Mouse (Mus musculus): ENCODE results near the gene Pam16. TPM values are rescaled to one million over a fixed set of nuclear protein-coding genes. Genes with fewer than 3 reads are reported as not detected.

The Pam16 gene
- 8.2 and 9.5 TPM in 2 replicates for polyA plus RNA-seq (2012; rRNA removed)

GRCm38 (mm10) chr16:4624481-4625110, at the start of gene Pam16:
Gene Pam16 (minus strand): TSS chr16:4624988.
- no peak for TF ChIP-seq CTCF (IDR thresholded peaks at IDR 0.05; ENCODE audit: extremely low read depth, insufficient read depth, insufficient read length, insufficient replicate concordance)
- TF ChIP-seq POLR2A (IDR thresholded peaks at IDR 0.05; ENCODE audit: low read depth, low read length): no peak
- under 1% methylated on average over 56 of the region's 56 CpGs for WGBS
- peaks cover 14% of the 10 kb centered on the region for H3K36me3 ChIP-seq (ENCODE audit: control insufficient read depth, insufficient read depth, low read length)
- H3K27ac ChIP-seq (ENCODE audit: insufficient read depth, low read length): peak within 1 kb of the TSS; percentile 77
- H3K27me3 ChIP-seq (ENCODE audit: control insufficient read depth, insufficient read depth, low read length): no peaks in the 10 kb centered on the region
- H3K4me3 ChIP-seq (ENCODE audit: extremely low read depth, insufficient read depth, insufficient read length): peak within 1 kb of the TSS; percentile 93
- peaks cover 3% of the 10 kb centered on the region; the same call in 1 of the 2 replicates for H3K4me1 ChIP-seq (ENCODE audit: control insufficient read depth, insufficient read depth, insufficient read length)
- DNase-seq (ENCODE audit: low read depth in 1 of 2, low spot score in 2 of 2): peak; percentile 66 to 85

- TF ChIP-seq CTCF (IDR thresholded peaks at IDR 0.05; ENCODE audit: extremely low read depth, insufficient read depth, insufficient read length, insufficient replicate concordance) (no peak), POLR2A (IDR thresholded peaks at IDR 0.05; ENCODE audit: low read depth, low read length) (no peak)
- DNase-seq (ENCODE audit: low read depth in 1 of 2, low spot score in 2 of 2): peak; percentile 61 to 69
- H3K36me3 ChIP-seq (ENCODE audit: control insufficient read depth, insufficient read depth, low read length): peaks cover 14% of the 10 kb centered on the region
- peaks cover 32% of the 10 kb centered on the region; the same call in 1 of the 2 replicates for H3K4me1 ChIP-seq (ENCODE audit: control insufficient read depth, insufficient read depth, insufficient read length)
- no peak overlapping the region for H3K4me3 ChIP-seq (ENCODE audit: extremely low read depth, insufficient read depth, insufficient read length)
- no peaks in the 10 kb centered on the region for H3K27me3 ChIP-seq (ENCODE audit: control insufficient read depth, insufficient read depth, low read length)
- 8% methylated on average over 4 of the region's 4 CpGs for WGBS
- H3K27ac ChIP-seq (ENCODE audit: insufficient read depth, low read length): peak overlapping the region; percentile 73
Measured at GRCm38 (mm10) chr16:4674091-4674490, 49.3 kb upstream of the Pam16 start.

- Histone ChIP-seq H3K36me3 (ENCODE audit: control insufficient read depth, insufficient read depth, low read length) (peaks cover 24% of the 10 kb centered on the region), H3K4me1 (ENCODE audit: control insufficient read depth, insufficient read depth, insufficient read length) (peaks cover 13% of the 10 kb centered on the region; the same call in 1 of the 2 replicates), H3K27me3 (ENCODE audit: control insufficient read depth, insufficient read depth, low read length) (no peaks in the 10 kb centered on the region), H3K27ac (ENCODE audit: insufficient read depth, low read length) (no peak overlapping the region), H3K4me3 (ENCODE audit: extremely low read depth, insufficient read depth, insufficient read length) (no peak overlapping the region)
- 92% methylated on average over 5 of the region's 5 CpGs for WGBS
- no peak for DNase-seq (ENCODE audit: low read depth in 1 of 2, low spot score in 2 of 2)
- TF ChIP-seq CTCF (IDR thresholded peaks at IDR 0.05; ENCODE audit: extremely low read depth, insufficient read depth, insufficient read length, insufficient replicate concordance) (no peak), POLR2A (IDR thresholded peaks at IDR 0.05; ENCODE audit: low read depth, low read length) (no peak)
Measured at GRCm38 (mm10) chr16:4670317-4670716, 45.5 kb upstream of the Pam16 start.

- Histone ChIP-seq H3K27me3 (ENCODE audit: control insufficient read depth, insufficient read depth, low read length) (no peaks in the 10 kb centered on the region), H3K4me1 (ENCODE audit: control insufficient read depth, insufficient read depth, insufficient read length) (no peaks in the 10 kb centered on the region), H3K27ac (ENCODE audit: insufficient read depth, low read length) (no peak overlapping the region), H3K36me3 (ENCODE audit: control insufficient read depth, insufficient read depth, low read length) (peaks cover 25% of the 10 kb centered on the region), H3K4me3 (ENCODE audit: extremely low read depth, insufficient read depth, insufficient read length) (no peak overlapping the region)
- 43% methylated on average over 3 of the region's 3 CpGs for WGBS
- TF ChIP-seq CTCF (IDR thresholded peaks at IDR 0.05; ENCODE audit: extremely low read depth, insufficient read depth, insufficient read length, insufficient replicate concordance) (peak; percentile 88; the same call in 1 of the 2 replicates), POLR2A (IDR thresholded peaks at IDR 0.05; ENCODE audit: low read depth, low read length) (no peak)
- DNase-seq (ENCODE audit: low read depth in 1 of 2, low spot score in 2 of 2): peak; percentile 58 to 83
Measured at GRCm38 (mm10) chr16:4667190-4667808, 42.5 kb upstream of the Pam16 start.

GRCm38 (mm10) chr16:4665726-4666125, 40.9 kb upstream of the Pam16 start:
- H3K36me3 ChIP-seq (ENCODE audit: control insufficient read depth, insufficient read depth, low read length): peaks cover 30% of the 10 kb centered on the region
- TF ChIP-seq CTCF (IDR thresholded peaks at IDR 0.05; ENCODE audit: extremely low read depth, insufficient read depth, insufficient read length, insufficient replicate concordance): no peak
- no peak for TF ChIP-seq POLR2A (IDR thresholded peaks at IDR 0.05; ENCODE audit: low read depth, low read length)
- WGBS: 88% methylated on average over 2 of the region's 2 CpGs

GRCm38 (mm10) chr16:4663806-4664205, 39.0 kb upstream of the Pam16 start:
- WGBS: 83% methylated on average over 2 of the region's 2 CpGs
- peaks cover 26% of the 10 kb centered on the region for H3K36me3 ChIP-seq (ENCODE audit: control insufficient read depth, insufficient read depth, low read length)
- no peak overlapping the region for H3K27ac ChIP-seq (ENCODE audit: insufficient read depth, low read length)
- no peak overlapping the region for H3K4me3 ChIP-seq (ENCODE audit: extremely low read depth, insufficient read depth, insufficient read length)
- no peak for DNase-seq (ENCODE audit: low read depth in 1 of 2, low spot score in 2 of 2)
- no peaks in the 10 kb centered on the region for H3K4me1 ChIP-seq (ENCODE audit: control insufficient read depth, insufficient read depth, insufficient read length)
- TF ChIP-seq CTCF (IDR thresholded peaks at IDR 0.05; ENCODE audit: extremely low read depth, insufficient read depth, insufficient read length, insufficient replicate concordance) (no peak), POLR2A (IDR thresholded peaks at IDR 0.05; ENCODE audit: low read depth, low read length) (no peak)
- no peaks in the 10 kb centered on the region for H3K27me3 ChIP-seq (ENCODE audit: control insufficient read depth, insufficient read depth, low read length)

More at GRCm38 (mm10) chr16:4665726-4666125, 40.9 kb upstream of the Pam16 start:
- H3K4me1 ChIP-seq (ENCODE audit: control insufficient read depth, insufficient read depth, insufficient read length): no peaks in the 10 kb centered on the region
- H3K27me3 ChIP-seq (ENCODE audit: control insufficient read depth, insufficient read depth, low read length): no peaks in the 10 kb centered on the region
- DNase-seq (ENCODE audit: low read depth in 1 of 2, low spot score in 2 of 2): no peak
- H3K27ac ChIP-seq (ENCODE audit: insufficient read depth, low read length): no peak overlapping the region
- no peak overlapping the region for H3K4me3 ChIP-seq (ENCODE audit: extremely low read depth, insufficient read depth, insufficient read length)

- no peaks in the 10 kb centered on the region for H3K4me1 ChIP-seq (ENCODE audit: control insufficient read depth, insufficient read depth, insufficient read length)
- TF ChIP-seq POLR2A (IDR thresholded peaks at IDR 0.05; ENCODE audit: low read depth, low read length) (no peak), CTCF (IDR thresholded peaks at IDR 0.05; ENCODE audit: extremely low read depth, insufficient read depth, insufficient read length, insufficient replicate concordance) (no peak)
- WGBS: 89% methylated on average over 2 of the region's 2 CpGs
- no peak overlapping the region for H3K4me3 ChIP-seq (ENCODE audit: extremely low read depth, insufficient read depth, insufficient read length)
- no peak for DNase-seq (ENCODE audit: low read depth in 1 of 2, low spot score in 2 of 2)
- H3K27me3 ChIP-seq (ENCODE audit: control insufficient read depth, insufficient read depth, low read length): no peaks in the 10 kb centered on the region
- peaks cover 27% of the 10 kb centered on the region for H3K36me3 ChIP-seq (ENCODE audit: control insufficient read depth, insufficient read depth, low read length)
- H3K27ac ChIP-seq (ENCODE audit: insufficient read depth, low read length): no peak overlapping the region
Measured at GRCm38 (mm10) chr16:4661605-4662004, 36.8 kb upstream of the Pam16 start.

All from spleen, adult 2 months (tissue).